Mouse (Mus musculus) limb, embryonic 12.5 days (tissue): ENCODE measurements around the gene Pik3ca. TPM values are rescaled to one million over a fixed set of nuclear protein-coding genes. Genes with fewer than 3 reads are reported as not detected.

Experiments
- ATAC-seq: fragments of 200-750 bp; cut with Nextera tagmentation; 2 replicates; pipeline ENCODE4 v1.8.0; 2017; ENCODE audit warnings: low read depth, moderate TSS enrichment; ENCODE audit not compliant: insufficient number of reproducible peaks, insufficient read depth, low FRiP score, low TSS enrichment
- H3K27ac ChIP-seq: fragments of 300-500 bp; sonication (generic); 2 replicates; pipeline ENCODE4 v1.5.1; 2016; ENCODE audit warnings: mild to moderate bottlenecking, moderate library complexity
- H3K27me3 ChIP-seq: fragments of 300-500 bp; sonication (generic); 2 replicates; pipeline ENCODE4 v1.6.1; 2016; ENCODE audit warnings: mild to moderate bottlenecking, moderate library complexity
- H3K36me3 ChIP-seq: fragments of 300-500 bp; sonication (generic); 2 replicates; pipeline ENCODE4 v1.6.1; 2016; ENCODE audit warnings: mild to moderate bottlenecking, moderate library complexity
- H3K4me1 ChIP-seq: fragments of 300-500 bp; sonication (generic); replicated peaks from 2 replicates; pipeline ENCODE4 v1.6.1; 2016
- H3K4me2 ChIP-seq: fragments of 300-500 bp; sonication (generic); 2 replicates; pipeline ENCODE4 v1.6.1; 2016; ENCODE audit warnings: mild to moderate bottlenecking, moderate library complexity
- H3K4me3 ChIP-seq: fragments of 300-500 bp; sonication (generic); replicated peaks from 2 replicates; pipeline ENCODE4 v1.5.1; 2016; ENCODE audit warnings: mild to moderate bottlenecking
- H3K9ac ChIP-seq: fragments of 300-500 bp; sonication (generic); replicated peaks from 2 replicates; pipeline ENCODE4 v1.6.1; 2016; ENCODE audit warnings: mild to moderate bottlenecking, moderate library complexity
- H3K9me3 ChIP-seq: fragments of 300-500 bp; sonication (generic); 2 replicates; pipeline ENCODE4 v1.6.1; 2016; ENCODE audit warnings: mild to moderate bottlenecking, moderate library complexity
- WGBS: fragments of 180-500 bp; shearing (Covaris S2); methylation state at CpG from one replicate; pipeline ENCODE4 v1.1.7; 2016; 5-methylcytosine and 5-hydroxymethylcytosine counted together
- polyA plus RNA-seq: library from polyadenylated mRNA; unstranded; fragments of >200 nt; fragmentation: Nextera tagmentation; extraction: Ambion mirVana; gene quantifications from 2 replicates; pipeline ENCODE4 v1.2.1, GENCODE M21; 2016

The Pik3ca gene
- polyA plus RNA-seq, result 11.4 and 12.0 TPM in 2 replicates

- Histone ChIP-seq H3K9ac (peak within 1 kb of the TSS; percentile 95), H3K4me2 (peak within 1 kb of the TSS; percentile 72), H3K27ac (peak within 1 kb of the TSS; percentile 98), H3K4me3 (peak within 1 kb of the TSS; percentile 81), H3K4me1 (peaks cover 31% of the 10 kb centered on the region), H3K36me3 (no peaks in the 10 kb centered on the region), H3K9me3 (no peaks in the 10 kb centered on the region), H3K27me3 (no peaks in the 10 kb centered on the region)
- WGBS, result under 1% methylated on average over 52 of the region's 65 CpGs
- ATAC-seq, result peak; percentile 60
Observed at GRCm38 (mm10) chr3:32397461-32398174, at the start of gene Pik3ca. Gene Pik3ca, plus strand, starts transcription at chr3:32397671.

DNA sequence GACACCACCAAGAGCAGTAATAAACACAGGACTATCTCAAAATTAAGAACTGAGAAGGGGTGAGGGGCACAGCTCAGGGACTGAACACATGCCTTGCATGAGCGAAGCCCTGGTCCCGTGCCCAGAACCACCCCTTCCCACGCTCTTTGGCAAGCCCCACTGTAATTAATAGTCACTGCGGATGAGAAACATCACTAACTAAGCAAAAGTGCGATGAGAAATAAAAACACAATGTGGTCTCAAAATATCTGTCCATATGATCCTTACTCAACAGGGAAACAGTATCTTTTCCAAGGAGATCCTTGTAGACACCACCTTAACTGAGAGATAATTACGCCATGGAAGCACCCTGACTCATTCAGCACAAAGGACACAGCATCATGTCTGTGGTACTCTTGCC, 49.6 kb upstream of the Pik3ca start:
- Histone ChIP-seq H3K36me3 (peaks cover 11% of the 10 kb centered on the region), H3K27me3 (no peaks in the 10 kb centered on the region), H3K4me2 (no peak overlapping the region), H3K9ac (no peak overlapping the region), H3K4me1 (no peaks in the 10 kb centered on the region), H3K4me3 (no peak overlapping the region), H3K27ac (no peak overlapping the region), H3K9me3 (no peaks in the 10 kb centered on the region)
- 93% methylated on average over 6 of the region's 6 CpGs for WGBS
- no peak for ATAC-seq

DNA sequence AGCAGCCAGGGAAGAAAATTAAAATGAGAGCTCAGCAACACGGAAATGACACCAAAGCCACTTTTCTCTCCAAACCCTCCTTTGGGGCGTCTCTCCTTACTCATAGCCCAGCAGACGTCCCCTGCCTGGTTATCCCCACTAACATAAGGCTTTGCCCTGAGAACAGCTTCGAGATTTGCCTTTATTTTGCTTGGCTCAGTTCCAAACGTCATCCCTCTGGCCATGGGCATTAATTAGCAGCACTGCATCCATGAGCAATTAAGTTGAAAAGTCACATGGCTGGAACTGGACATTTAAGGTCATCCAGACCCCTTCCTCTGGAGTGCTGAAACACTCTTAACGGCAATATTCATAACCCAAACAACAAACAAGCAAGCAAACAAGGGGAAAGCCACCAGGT, 36.2 kb upstream of the Pik3ca start:
- Histone ChIP-seq H3K4me2 (no peak overlapping the region), H3K9me3 (no peaks in the 10 kb centered on the region), H3K27ac (no peak overlapping the region), H3K36me3 (peaks cover under 1% of the 10 kb centered on the region; the same call in 1 of the 2 replicates), H3K27me3 (peaks cover 2% of the 10 kb centered on the region; the same call in 1 of the 2 replicates), H3K4me1 (peaks cover 17% of the 10 kb centered on the region), H3K4me3 (no peak overlapping the region), H3K9ac (no peak overlapping the region)
- ATAC-seq, result no peak
- WGBS, result 36% methylated on average over 6 of the region's 6 CpGs

- ATAC-seq, result no peak
- H3K9ac ChIP-seq, result no peak overlapping the region
Observed at GRCm38 (mm10) chr3:32364195-32364594, 33.3 kb upstream of the Pik3ca start.

GRCm38 (mm10) chr3:32364841-32365545, 32.5 kb upstream of the Pik3ca start:
- H3K4me1 ChIP-seq, result peaks cover 19% of the 10 kb centered on the region
- H3K27ac ChIP-seq, result peak overlapping the region; percentile 79
- H3K4me2 ChIP-seq, result peak overlapping the region; percentile 79
- H3K27me3 ChIP-seq, result peaks cover 8% of the 10 kb centered on the region
- no peaks in the 10 kb centered on the region for H3K9me3 ChIP-seq
- H3K9ac ChIP-seq, result peak overlapping the region; percentile 80
- no peak for ATAC-seq
- H3K4me3 ChIP-seq, result peak overlapping the region; percentile 87
- under 1% methylated on average over 54 of the region's 54 CpGs for WGBS
- H3K36me3 ChIP-seq, result no peaks in the 10 kb centered on the region

More at GRCm38 (mm10) chr3:32364195-32364594, 33.3 kb upstream of the Pik3ca start:
- H3K9me3 ChIP-seq, result no peaks in the 10 kb centered on the region
- no peaks in the 10 kb centered on the region for H3K36me3 ChIP-seq
- no peak overlapping the region for H3K4me3 ChIP-seq
- H3K27ac ChIP-seq, result no peak overlapping the region
- WGBS, result 52% methylated on average over 4 of the region's 4 CpGs
- peaks cover 19% of the 10 kb centered on the region for H3K4me1 ChIP-seq
- H3K27me3 ChIP-seq, result peaks cover 8% of the 10 kb centered on the region
- H3K4me2 ChIP-seq, result peak overlapping the region; percentile 79

DNA sequence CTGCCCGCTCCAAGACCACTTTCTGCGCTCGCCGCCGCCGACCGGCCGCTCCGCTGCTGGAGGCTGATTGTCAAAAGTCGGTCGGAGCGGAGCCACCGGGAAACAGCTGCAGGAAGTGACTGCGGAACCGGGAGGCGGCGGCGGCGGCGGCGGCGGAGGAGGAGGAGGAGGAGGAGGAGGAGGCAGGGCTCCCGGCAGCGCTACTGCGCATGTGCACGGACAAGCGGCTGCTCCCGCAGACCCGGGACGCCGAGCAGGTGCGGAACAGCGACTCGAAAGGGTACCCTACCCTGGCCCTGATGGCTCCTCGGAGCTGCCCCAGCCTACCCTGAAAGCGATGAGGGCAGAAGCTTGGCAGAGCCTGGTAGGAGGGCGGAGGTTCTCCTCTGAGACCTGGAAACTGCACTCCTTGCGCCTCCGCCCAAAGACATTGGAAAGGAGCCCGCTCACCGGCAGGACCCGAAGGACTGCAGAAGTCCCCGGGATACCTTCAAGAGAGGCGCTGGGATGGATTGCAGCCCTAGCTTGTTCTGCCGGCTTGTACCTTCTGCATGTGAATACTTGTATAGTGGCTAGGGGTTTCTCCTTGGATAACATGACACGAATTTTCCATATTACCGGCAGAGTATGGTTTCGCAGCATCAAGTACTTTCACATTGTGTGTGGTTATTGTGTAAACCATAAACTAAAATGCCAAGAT, 31.8 kb upstream of the Pik3ca start, which contains the start of gene Zmat3:
Gene Zmat3 (minus strand): TSS at position 469 of the 700 bp plus-strand sequence.
- peak; percentile 73; the same call in 1 of the 2 replicates for ATAC-seq
- H3K27ac ChIP-seq, result peak within 1 kb of the TSS; percentile 79

DNA sequence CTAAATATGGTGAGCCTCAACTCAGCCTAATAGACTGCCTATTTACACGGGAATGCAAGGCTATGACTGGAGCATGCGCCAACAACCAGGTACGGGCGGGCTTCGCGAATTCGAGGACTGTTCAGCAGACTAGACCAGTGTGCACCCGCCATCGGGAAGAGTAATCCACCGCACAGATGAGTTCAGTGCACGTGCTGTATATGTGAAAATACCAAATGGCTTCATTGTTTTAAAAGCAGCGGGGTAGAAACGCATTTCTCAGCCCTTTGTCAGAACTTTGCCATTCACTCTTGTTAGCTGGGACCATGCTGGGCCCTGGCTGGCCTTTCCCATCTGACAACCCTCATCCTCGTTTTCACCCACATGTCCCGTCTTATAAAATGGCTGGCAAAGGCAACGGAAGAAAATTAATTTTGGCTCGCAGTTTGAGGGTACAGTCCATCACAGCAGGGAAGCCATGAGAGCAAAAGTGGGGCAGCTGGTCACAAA, 31.2 kb upstream of the Pik3ca start:
- Histone ChIP-seq H3K4me2 (peak overlapping the region; percentile 79), H3K9me3 (no peaks in the 10 kb centered on the region), H3K36me3 (no peaks in the 10 kb centered on the region), H3K4me3 (peak overlapping the region; percentile 87), H3K9ac (no peak overlapping the region), H3K4me1 (peaks cover 10% of the 10 kb centered on the region), H3K27me3 (peaks cover 8% of the 10 kb centered on the region), H3K27ac (no peak overlapping the region)
- WGBS, result 64% methylated on average over 17 of the region's 17 CpGs
- ATAC-seq, result peak; percentile 14; the same call in 1 of the 2 replicates

More for the DNA sequence above, 31.8 kb upstream of the Pik3ca start, which contains the start of gene Zmat3:
- WGBS, result 4% methylated on average over 34 of the region's 48 CpGs
- Histone ChIP-seq H3K9me3 (no peaks in the 10 kb centered on the region), H3K4me1 (peaks cover 16% of the 10 kb centered on the region), H3K9ac (peak within 1 kb of the TSS; percentile 80), H3K36me3 (no peaks in the 10 kb centered on the region), H3K4me3 (peak within 1 kb of the TSS; percentile 87), H3K4me2 (peak within 1 kb of the TSS; percentile 79), H3K27me3 (peaks cover 8% of the 10 kb centered on the region)

DNA sequence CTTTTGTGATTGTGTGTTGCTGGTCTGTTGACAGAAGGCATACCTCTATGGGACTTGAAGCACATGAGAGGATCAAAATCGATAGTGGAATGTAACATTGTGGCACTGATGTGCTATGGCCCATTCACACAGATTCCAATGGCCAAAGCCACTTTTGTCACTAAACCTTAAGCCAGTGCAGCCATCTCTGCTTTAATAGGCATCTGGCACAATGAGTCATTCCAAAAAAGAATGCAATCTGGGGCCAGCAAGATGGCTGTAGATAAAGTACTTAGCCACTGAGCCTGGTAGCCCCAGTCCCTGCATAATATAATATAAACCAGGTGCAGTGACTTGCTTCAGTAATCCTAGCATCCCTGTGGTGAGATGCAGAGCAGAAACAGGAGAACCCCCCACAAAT, 30.0 kb upstream of the Pik3ca start:
- H3K4me1 ChIP-seq, result peaks cover 9% of the 10 kb centered on the region
- no peak for ATAC-seq
- WGBS, result 84% methylated on average over 1 of the region's 1 CpGs
- peaks cover 8% of the 10 kb centered on the region for H3K27me3 ChIP-seq
- H3K9me3 ChIP-seq, result no peaks in the 10 kb centered on the region
- H3K4me3 ChIP-seq, result no peak overlapping the region
- no peaks in the 10 kb centered on the region for H3K36me3 ChIP-seq
- no peak overlapping the region for H3K4me2 ChIP-seq
- H3K27ac ChIP-seq, result no peak overlapping the region
- no peak overlapping the region for H3K9ac ChIP-seq

DNA sequence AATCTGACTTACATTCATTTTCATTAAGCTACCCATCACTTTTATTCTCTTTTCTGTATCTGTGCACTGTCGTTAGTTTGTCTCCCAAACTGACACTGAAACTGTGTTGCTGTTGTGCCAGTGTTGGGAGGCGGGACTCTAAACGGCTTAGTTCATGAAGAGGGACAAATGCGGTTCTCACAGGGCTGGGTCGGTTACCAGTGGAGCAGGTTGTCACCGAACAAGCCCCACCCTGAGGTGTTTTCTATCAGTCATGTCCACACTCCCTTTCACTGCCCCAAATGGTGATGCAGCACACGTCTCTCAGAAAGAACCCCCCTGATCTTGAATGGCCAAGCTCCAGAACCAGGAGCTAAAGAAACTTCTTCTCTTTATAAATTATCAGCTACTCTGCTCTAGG, 25.5 kb upstream of the Pik3ca start:
- Histone ChIP-seq H3K9me3 (no peaks in the 10 kb centered on the region), H3K27ac (no peak overlapping the region), H3K36me3 (no peaks in the 10 kb centered on the region), H3K4me2 (no peak overlapping the region), H3K4me3 (no peak overlapping the region), H3K27me3 (no peaks in the 10 kb centered on the region), H3K9ac (no peak overlapping the region), H3K4me1 (no peaks in the 10 kb centered on the region; the same call in 1 of the 2 replicates)
- ATAC-seq, result no peak
- 74% methylated on average over 7 of the region's 7 CpGs for WGBS

GRCm38 (mm10) chr3:32372470-32372869, 25.0 kb upstream of the Pik3ca start:
- Histone ChIP-seq H3K27ac (no peak overlapping the region), H3K4me2 (no peak overlapping the region), H3K4me3 (no peak overlapping the region), H3K36me3 (no peaks in the 10 kb centered on the region), H3K9ac (no peak overlapping the region), H3K9me3 (no peaks in the 10 kb centered on the region), H3K4me1 (no peaks in the 10 kb centered on the region; the same call in 1 of the 2 replicates), H3K27me3 (no peaks in the 10 kb centered on the region)
- no peak for ATAC-seq
- WGBS, result 81% methylated on average over 8 of the region's 8 CpGs

DNA sequence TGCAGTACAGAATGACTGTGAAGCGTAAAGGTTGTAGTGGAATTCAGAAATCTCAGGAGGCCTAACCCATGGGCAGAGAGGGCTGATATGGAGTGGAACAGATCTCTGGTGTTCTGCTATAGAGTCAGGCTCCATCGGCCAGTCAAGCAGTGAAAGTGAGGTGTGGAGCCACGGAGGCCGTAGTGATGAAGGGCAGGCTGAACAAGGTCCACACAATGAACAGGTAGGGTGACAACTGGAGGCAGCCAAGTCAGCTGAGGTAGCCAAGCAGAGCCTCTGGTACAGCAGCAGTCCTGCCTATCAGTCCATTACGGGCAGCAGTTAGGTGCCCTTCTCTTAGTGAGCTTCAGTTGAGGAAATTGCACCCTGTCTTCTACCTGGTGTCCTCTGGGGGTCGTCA, 24.2 kb upstream of the Pik3ca start:
- Histone ChIP-seq H3K9me3 (no peaks in the 10 kb centered on the region), H3K4me2 (no peak overlapping the region), H3K4me3 (no peak overlapping the region), H3K27ac (no peak overlapping the region), H3K4me1 (no peaks in the 10 kb centered on the region), H3K9ac (no peak overlapping the region), H3K27me3 (no peaks in the 10 kb centered on the region), H3K36me3 (no peaks in the 10 kb centered on the region)
- ATAC-seq, result no peak
- WGBS, result 77% methylated on average over 6 of the region's 6 CpGs
